Mouse (Mus musculus): ENCODE results near the gene Narf. TPM values are rescaled to one million over a fixed set of nuclear protein-coding genes. Genes with fewer than 3 reads are reported as not detected.

Gene Narf
- total RNA-seq, 2 experiments from 2014 or later = 16.9 to 32.1 TPM

GRCm38 (mm10) chr11:121235475-121236238, 1.4 kb upstream of the Narf start:
- no peak for ATAC-seq (ENCODE audit: poor library complexity, severe bottlenecking)

GRCm38 (mm10) chr11:121237345-121238128, 484 bp downstream of the Narf start:
- ATAC-seq (ENCODE audit: poor library complexity, severe bottlenecking) = peak; percentile 34

- no peak for ATAC-seq (ENCODE audit: poor library complexity, severe bottlenecking)
Observed at GRCm38 (mm10) chr11:121239669-121240068, 2.6 kb downstream of the Narf start.

GRCm38 (mm10) chr11:121250196-121250595, 13.1 kb downstream of the Narf start:
- ATAC-seq (ENCODE audit: poor library complexity, severe bottlenecking) = no peak

GRCm38 (mm10) chr11:121259160-121260100, 22.4 kb downstream of the Narf start, which contains the start of gene Foxk2:
Gene Foxk2 (plus strand): TSS chr11:121259990.
- peak; percentile 99 for ATAC-seq (ENCODE audit: poor library complexity, severe bottlenecking)

- ATAC-seq (ENCODE audit: poor library complexity, severe bottlenecking) = 0 out of 2 replicates have a peak, but pooled peaks have one; percentile 16
Observed at GRCm38 (mm10) chr11:121260211-121260906, 23.3 kb downstream of the Narf start.

- no peak for ATAC-seq (ENCODE audit: poor library complexity, severe bottlenecking)
Observed at GRCm38 (mm10) chr11:121261074-121261473, 24.0 kb downstream of the Narf start.

GRCm38 (mm10) chr11:121277516-121277915, 40.5 kb downstream of the Narf start:
- peak; percentile 75 for ATAC-seq (ENCODE audit: poor library complexity, severe bottlenecking)

- ATAC-seq (ENCODE audit: poor library complexity, severe bottlenecking) = peak; percentile 66
Observed at GRCm38 (mm10) chr11:121278011-121278410, 41.0 kb downstream of the Narf start.

- ATAC-seq (ENCODE audit: poor library complexity, severe bottlenecking) = no peak
Observed at GRCm38 (mm10) chr11:121282911-121283310, 45.9 kb downstream of the Narf start.

- ATAC-seq (ENCODE audit: poor library complexity, severe bottlenecking) = no peak
Observed at GRCm38 (mm10) chr11:121289859-121290258, 52.8 kb downstream of the Narf start.

- ATAC-seq (ENCODE audit: poor library complexity, severe bottlenecking) = no peak
Observed at GRCm38 (mm10) chr11:121294771-121295170, 57.7 kb downstream of the Narf start.

GRCm38 (mm10) chr11:121298493-121298892, 61.4 kb downstream of the Narf start:
- ATAC-seq (ENCODE audit: poor library complexity, severe bottlenecking) = no peak

- no peak for ATAC-seq (ENCODE audit: poor library complexity, severe bottlenecking)
Observed at GRCm38 (mm10) chr11:121300265-121300664, 63.2 kb downstream of the Narf start.

- no peak for ATAC-seq (ENCODE audit: poor library complexity, severe bottlenecking)
Observed at GRCm38 (mm10) chr11:121305371-121305770, 68.3 kb downstream of the Narf start.

Other genes starting within 250 kb of the Narf start
- gene Csnk1d, start 245.9 kb upstream of the Narf start, total RNA-seq (2015) = 56.0 and 64.8 TPM in 2 replicates
- gene Csnk1d, start 245.9 kb upstream of the Narf start, total RNA-seq (2017) = 67.8 and 69.7 TPM in 2 replicates
- gene Cd7, start 197.8 kb upstream of the Narf start, total RNA-seq (2015) = 52.3 and 53.9 TPM in 2 replicates
- 14.8 and 17.3 TPM in 2 replicates for gene Cd7, start 197.8 kb upstream of the Narf start, total RNA-seq (2017)
- gene Sectm1b, start 173.7 kb upstream of the Narf start, total RNA-seq (2015) = not detected in 2 replicates
- gene Sectm1b, start 173.7 kb upstream of the Narf start, total RNA-seq (2017) = not detected in 2 replicates
- gene Sectm1a, start 156.0 kb upstream of the Narf start, total RNA-seq (2015) = 0.46 TPM in 1 of 2 replicates, not detected in the other
- 0.88 TPM in 1 of 2 replicates, not detected in the other for gene Sectm1a, start 156.0 kb upstream of the Narf start, total RNA-seq (2017)
- not detected in 2 replicates for gene Tex19.2, start 118.6 kb upstream of the Narf start, total RNA-seq (2015)
- not detected in 2 replicates for gene Tex19.2, start 118.6 kb upstream of the Narf start, total RNA-seq (2017)
- not detected in 2 replicates for gene Tex19.1, start 91.1 kb upstream of the Narf start, total RNA-seq (2015)
- gene Tex19.1, start 91.1 kb upstream of the Narf start, total RNA-seq (2017) = not detected in 2 replicates
- gene Uts2r, start 77.0 kb upstream of the Narf start, total RNA-seq (2015) = not detected in 2 replicates
- gene Uts2r, start 77.0 kb upstream of the Narf start, total RNA-seq (2017) = not detected in 2 replicates
- 1.5 and 3.1 TPM in 2 replicates for gene Hexdc, start 32.8 kb upstream of the Narf start, total RNA-seq (2015)
- 3.6 and 3.9 TPM in 2 replicates for gene Hexdc, start 32.8 kb upstream of the Narf start, total RNA-seq (2017)
- 7.0 and 11.7 TPM in 2 replicates for gene Ogfod3, start 32.5 kb upstream of the Narf start, total RNA-seq (2015)
- 2.0 and 5.5 TPM in 2 replicates for gene Ogfod3, start 32.5 kb upstream of the Narf start, total RNA-seq (2017)
- gene Cybc1, start 7.9 kb upstream of the Narf start, total RNA-seq (2015) = 65.8 and 70.5 TPM in 2 replicates
- 59.2 and 71.8 TPM in 2 replicates for gene Cybc1, start 7.9 kb upstream of the Narf start, total RNA-seq (2017)
- gene Foxk2, start 22.7 kb downstream of the Narf start, total RNA-seq (2015) = 16.3 and 17.8 TPM in 2 replicates
- 16.9 and 24.8 TPM in 2 replicates for gene Foxk2, start 22.7 kb downstream of the Narf start, total RNA-seq (2017)
- 48.1 and 56.5 TPM in 2 replicates for gene Wdr45b, start 117.2 kb downstream of the Narf start, total RNA-seq (2015)
- gene Wdr45b, start 117.2 kb downstream of the Narf start, total RNA-seq (2017) = 52.1 and 55.1 TPM in 2 replicates
- 0.39 TPM in 1 of 2 replicates, not detected in the other for gene Rab40b, start 151.0 kb downstream of the Narf start, total RNA-seq (2015)
- gene Rab40b, start 151.0 kb downstream of the Narf start, total RNA-seq (2017) = not detected in 2 replicates
- gene Fn3krp, start 184.1 kb downstream of the Narf start, total RNA-seq (2015) = 5.1 and 5.7 TPM in 2 replicates
- 9.6 and 10.0 TPM in 2 replicates for gene Fn3krp, start 184.1 kb downstream of the Narf start, total RNA-seq (2017)
- 0.36 and 0.45 TPM in 2 replicates for gene Fn3k, start 197.7 kb downstream of the Narf start, total RNA-seq (2015)
- gene Fn3k, start 197.7 kb downstream of the Narf start, total RNA-seq (2017) = 0.18 and 1.1 TPM in 2 replicates
- gene Tbcd, start 214.7 kb downstream of the Narf start, total RNA-seq (2015) = 28.1 and 28.7 TPM in 2 replicates
- gene Tbcd, start 214.7 kb downstream of the Narf start, total RNA-seq (2017) = 34.9 and 43.7 TPM in 2 replicates

Measured in megakaryocyte, adult 5-6 weeks (primary cell).